Mouse (Mus musculus): ENCODE results near the gene Gde1. TPM values are rescaled to one million over a fixed set of nuclear protein-coding genes. Genes with fewer than 3 reads are reported as not detected.

Gde1 gene
- total RNA-seq (2014; rRNA removed) (298 and 300 TPM in 2 replicates), polyA plus RNA-seq (2015; fragmentation: Nextera tagmentation; extraction: Ambion mirVana) (272 and 286 TPM in 2 replicates)

DNA sequence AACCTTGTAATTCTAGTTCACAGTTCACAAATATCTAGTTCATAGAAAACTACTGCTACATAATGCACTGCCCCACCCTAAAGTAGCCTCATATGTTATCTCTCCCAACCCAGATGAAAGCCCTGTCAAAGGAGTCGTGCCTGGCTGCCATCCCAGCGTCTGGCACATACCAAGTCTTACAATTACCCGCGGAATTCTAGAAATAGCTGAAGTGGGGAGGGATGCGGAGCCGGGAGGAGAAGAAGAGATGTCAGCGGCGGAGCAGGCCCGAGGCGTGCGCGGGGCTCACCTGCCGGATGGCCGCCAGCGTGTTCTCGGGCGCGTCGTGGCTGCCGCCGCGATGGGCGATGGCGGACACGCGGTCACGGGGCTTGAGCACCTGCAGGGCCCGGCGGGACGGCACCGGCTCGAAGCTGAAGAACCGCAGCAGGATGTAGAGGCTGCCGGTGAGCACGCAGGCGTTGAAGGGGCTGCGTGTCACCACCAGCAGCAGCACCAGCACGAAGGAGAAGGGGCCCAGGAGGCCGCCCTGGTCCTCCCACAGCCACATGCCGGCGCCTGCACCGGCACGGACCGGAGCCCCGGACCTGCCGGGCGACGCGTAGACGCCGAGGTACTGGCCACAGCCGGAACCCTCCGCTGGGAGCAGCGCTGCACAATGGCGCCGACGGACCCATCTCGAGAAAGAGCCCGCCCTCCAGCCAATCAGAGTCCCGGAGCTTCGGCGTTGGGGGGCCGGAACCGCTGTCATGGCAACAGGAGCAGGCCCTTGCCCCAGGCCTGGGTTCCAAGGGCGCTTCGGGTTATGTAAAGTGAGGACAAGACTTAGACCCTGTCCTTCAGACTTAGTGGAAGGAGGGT is at the start of gene Gde1:
TSS of gene Gde1 (minus strand) at position 678 of the 861 bp plus-strand sequence.
- ATAC-seq (ENCODE audit: low FRiP score): peak; percentile 95
- H3K4me1 ChIP-seq (ENCODE audit: insufficient read depth, low read length): peaks cover 5% of the 10 kb centered on the region; the same call in 1 of the 2 replicates
- H3K27me3 ChIP-seq (ENCODE audit: insufficient read depth, low read length): no peaks in the 10 kb centered on the region
- peak; percentile 19 for TF ChIP-seq CTCF (IDR thresholded peaks at IDR 0.05)
- H3K4me2 ChIP-seq (ENCODE audit: low read depth, low read length, poor library complexity, severe bottlenecking): peak within 1 kb of the TSS; percentile 64
- no peaks in the 10 kb centered on the region for H3K9me3 ChIP-seq (ENCODE audit: low read length)
- peak within 1 kb of the TSS; percentile 83 for H3K9ac ChIP-seq (replicated peaks; ENCODE audit: low read length, poor library complexity, severe bottlenecking)
- WGBS: under 1% methylated on average over 63 of the region's 66 CpGs
- H3K36me3 ChIP-seq (ENCODE audit: insufficient read depth, low read length): no peaks in the 10 kb centered on the region
- DNase-seq (ENCODE audit: low spot score): peak; percentile 93
- peak within 1 kb of the TSS; percentile 91 for H3K27ac ChIP-seq (ENCODE audit: low read depth, low read length)
- peak within 1 kb of the TSS; percentile 64 for H3K4me3 ChIP-seq (ENCODE audit: low read depth, low read length)

DNA sequence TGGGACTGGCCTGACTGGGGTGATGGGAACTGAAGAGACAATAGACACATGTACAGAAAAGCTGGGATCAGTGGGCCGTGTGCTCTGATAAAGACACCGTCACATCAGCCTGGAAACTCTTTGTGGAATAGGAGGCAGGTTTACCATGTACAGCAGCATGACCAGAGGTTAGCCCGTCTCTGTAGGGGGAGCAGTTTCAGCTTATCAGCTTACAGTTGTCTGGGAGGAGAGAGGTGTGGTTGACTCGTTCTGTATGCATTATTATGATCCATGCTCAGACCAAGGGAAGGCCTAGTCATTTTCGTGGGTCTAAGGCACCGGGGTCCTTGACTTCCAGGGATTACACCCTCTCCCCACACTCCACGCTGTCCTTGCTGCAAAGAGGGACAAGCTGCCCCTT is 46.0 kb upstream of the Gde1 start:
- Histone ChIP-seq H3K27me3 (ENCODE audit: insufficient read depth, low read length) (no peaks in the 10 kb centered on the region), H3K36me3 (ENCODE audit: insufficient read depth, low read length) (peaks cover 69% of the 10 kb centered on the region), H3K4me3 (ENCODE audit: low read depth, low read length) (no peak overlapping the region), H3K27ac (ENCODE audit: low read depth, low read length) (no peak overlapping the region), H3K4me2 (ENCODE audit: low read depth, low read length, poor library complexity, severe bottlenecking) (no peak overlapping the region), H3K9ac (replicated peaks; ENCODE audit: low read length, poor library complexity, severe bottlenecking) (no peak overlapping the region), H3K4me1 (ENCODE audit: insufficient read depth, low read length) (no peaks in the 10 kb centered on the region), H3K9me3 (ENCODE audit: low read length) (no peaks in the 10 kb centered on the region)
- DNase-seq (ENCODE audit: low spot score): no peak
- no peak for TF ChIP-seq CTCF (IDR thresholded peaks at IDR 0.05)
- 91% methylated on average over 7 of the region's 7 CpGs for WGBS
- ATAC-seq (ENCODE audit: low FRiP score): no peak

DNA sequence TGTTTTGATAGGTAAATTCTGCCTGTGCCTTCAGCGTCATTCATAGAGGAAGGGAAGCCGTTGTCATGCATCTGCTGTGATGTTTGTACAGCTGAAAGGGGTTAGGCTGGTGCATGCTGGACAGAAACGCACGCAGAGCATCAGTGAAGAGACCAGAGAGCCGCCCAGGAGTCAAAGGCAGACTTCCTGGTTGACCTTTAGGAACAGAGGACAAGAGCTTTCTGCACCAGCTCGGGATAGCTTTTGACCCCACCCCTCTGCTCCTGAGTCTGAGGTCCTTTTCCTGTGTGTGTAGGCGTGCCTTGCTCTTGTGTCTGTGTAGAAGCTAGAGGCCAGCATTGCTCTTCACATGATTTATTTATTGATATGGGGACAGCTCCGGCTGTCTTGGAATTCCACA is 44.1 kb upstream of the Gde1 start:
- DNase-seq (ENCODE audit: low spot score): no peak
- H3K4me3 ChIP-seq (ENCODE audit: low read depth, low read length): no peak overlapping the region
- 85% methylated on average over 8 of the region's 8 CpGs for WGBS
- no peaks in the 10 kb centered on the region for H3K27me3 ChIP-seq (ENCODE audit: insufficient read depth, low read length)
- ATAC-seq (ENCODE audit: low FRiP score): no peak
- no peak overlapping the region for H3K9ac ChIP-seq (replicated peaks; ENCODE audit: low read length, poor library complexity, severe bottlenecking)
- peaks cover 71% of the 10 kb centered on the region for H3K36me3 ChIP-seq (ENCODE audit: insufficient read depth, low read length)
- no peak overlapping the region for H3K4me2 ChIP-seq (ENCODE audit: low read depth, low read length, poor library complexity, severe bottlenecking)
- no peak for TF ChIP-seq CTCF (IDR thresholded peaks at IDR 0.05)
- no peak overlapping the region for H3K27ac ChIP-seq (ENCODE audit: low read depth, low read length)
- H3K4me1 ChIP-seq (ENCODE audit: insufficient read depth, low read length): no peaks in the 10 kb centered on the region
- H3K9me3 ChIP-seq (ENCODE audit: low read length): no peaks in the 10 kb centered on the region

DNA sequence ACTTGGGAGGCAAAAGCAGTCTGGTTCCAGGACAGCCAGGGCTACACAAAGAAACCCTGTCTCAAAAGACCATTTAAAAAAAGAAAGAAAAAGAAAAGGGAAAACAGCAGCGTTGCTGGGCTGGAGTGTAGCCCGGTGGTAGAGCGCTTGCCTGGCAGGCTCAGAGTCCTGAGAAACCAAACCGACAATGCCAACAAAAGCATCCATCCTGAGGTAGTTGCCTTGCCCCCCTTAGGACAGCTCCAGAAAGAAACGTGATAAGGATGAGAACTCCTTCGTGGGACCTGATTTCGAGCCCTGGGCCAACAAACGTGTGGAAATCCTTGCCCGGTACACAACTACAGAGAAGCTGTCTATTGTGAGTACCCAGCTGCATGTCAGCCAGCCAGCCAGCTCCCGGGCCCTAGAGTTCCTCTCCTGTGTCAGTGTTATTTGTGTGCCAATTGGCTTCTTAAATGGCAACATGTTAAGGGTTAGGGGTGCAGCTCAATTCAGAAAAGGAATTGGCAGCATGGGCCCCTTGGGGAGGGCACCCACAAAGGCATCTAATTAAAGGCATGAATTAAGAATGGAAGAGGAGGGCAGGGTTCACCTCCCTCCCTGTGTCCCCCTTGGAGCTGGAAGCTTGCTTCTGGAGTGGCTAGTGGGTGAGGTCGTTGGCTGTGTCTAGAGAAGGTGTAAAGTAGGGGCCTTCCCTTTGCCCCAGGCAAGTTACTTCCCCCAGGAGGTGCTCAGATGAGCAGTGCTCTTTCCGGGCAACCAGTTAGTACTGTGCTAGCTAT is 42.5 kb upstream of the Gde1 start:
- ATAC-seq (ENCODE audit: low FRiP score): peak; percentile 74
- TF ChIP-seq CTCF (IDR thresholded peaks at IDR 0.05): no peak
- Histone ChIP-seq H3K9me3 (ENCODE audit: low read length) (no peaks in the 10 kb centered on the region), H3K9ac (replicated peaks; ENCODE audit: low read length, poor library complexity, severe bottlenecking) (no peak overlapping the region), H3K36me3 (ENCODE audit: insufficient read depth, low read length) (peaks cover 65% of the 10 kb centered on the region), H3K4me3 (ENCODE audit: low read depth, low read length) (no peak overlapping the region), H3K4me1 (ENCODE audit: insufficient read depth, low read length) (no peaks in the 10 kb centered on the region), H3K27me3 (ENCODE audit: insufficient read depth, low read length) (no peaks in the 10 kb centered on the region), H3K4me2 (ENCODE audit: low read depth, low read length, poor library complexity, severe bottlenecking) (no peak overlapping the region), H3K27ac (ENCODE audit: low read depth, low read length) (no peak overlapping the region)
- DNase-seq (ENCODE audit: low spot score): peak; percentile 75
- WGBS: 80% methylated on average over 12 of the region's 12 CpGs

DNA sequence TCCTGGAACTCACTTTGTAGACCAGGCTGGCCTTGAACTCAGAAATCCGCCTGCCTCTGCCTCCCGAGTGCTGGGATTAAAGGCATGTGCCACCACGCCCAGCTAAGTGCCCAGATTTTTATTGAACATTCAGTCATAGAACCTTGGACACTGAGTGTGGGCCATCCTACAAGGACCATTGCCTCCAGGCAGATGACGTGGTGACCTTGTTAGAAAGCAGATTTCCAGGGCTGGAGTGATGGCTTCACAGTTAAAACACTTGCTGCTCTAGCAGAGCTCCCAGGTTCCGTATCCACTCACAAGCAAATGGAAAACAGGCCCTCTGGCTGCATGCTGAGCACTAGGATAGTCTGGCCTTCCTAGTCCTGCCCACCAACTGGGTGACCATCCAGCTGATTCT is 39.2 kb upstream of the Gde1 start:
- Histone ChIP-seq H3K27me3 (ENCODE audit: insufficient read depth, low read length) (no peaks in the 10 kb centered on the region), H3K9me3 (ENCODE audit: low read length) (no peaks in the 10 kb centered on the region), H3K27ac (ENCODE audit: low read depth, low read length) (no peak overlapping the region), H3K36me3 (ENCODE audit: insufficient read depth, low read length) (peaks cover 40% of the 10 kb centered on the region), H3K4me2 (ENCODE audit: low read depth, low read length, poor library complexity, severe bottlenecking) (no peak overlapping the region), H3K9ac (replicated peaks; ENCODE audit: low read length, poor library complexity, severe bottlenecking) (no peak overlapping the region), H3K4me1 (ENCODE audit: insufficient read depth, low read length) (peaks cover 10% of the 10 kb centered on the region), H3K4me3 (ENCODE audit: low read depth, low read length) (no peak overlapping the region)
- 82% methylated on average over 5 of the region's 5 CpGs for WGBS
- TF ChIP-seq CTCF (IDR thresholded peaks at IDR 0.05): no peak
- DNase-seq (ENCODE audit: low spot score): no peak
- no peak for ATAC-seq (ENCODE audit: low FRiP score)

DNA sequence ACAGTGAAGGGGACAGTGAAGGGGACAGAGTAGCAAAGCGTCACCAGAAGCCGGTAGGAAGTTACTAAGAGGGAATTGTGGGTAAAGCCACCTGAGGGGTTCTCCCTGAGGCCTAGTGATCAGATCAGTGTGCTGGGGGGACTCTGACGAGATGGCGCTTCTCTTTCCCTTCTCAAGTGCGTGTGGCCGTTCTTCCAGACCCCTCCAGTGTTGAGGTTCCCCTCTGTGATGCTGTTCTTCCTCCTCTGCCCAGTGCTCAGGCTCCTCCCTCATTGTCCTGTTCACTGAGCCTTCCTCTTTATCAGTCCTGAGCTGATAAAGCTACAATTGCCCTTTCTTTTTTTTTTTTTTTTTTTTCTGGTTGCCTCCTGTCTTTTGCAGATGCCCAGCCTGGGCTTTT is 36.7 kb upstream of the Gde1 start:
- Histone ChIP-seq H3K9ac (replicated peaks; ENCODE audit: low read length, poor library complexity, severe bottlenecking) (no peak overlapping the region), H3K36me3 (ENCODE audit: insufficient read depth, low read length) (peaks cover 24% of the 10 kb centered on the region), H3K27ac (ENCODE audit: low read depth, low read length) (no peak overlapping the region), H3K4me3 (ENCODE audit: low read depth, low read length) (no peak overlapping the region), H3K27me3 (ENCODE audit: insufficient read depth, low read length) (no peaks in the 10 kb centered on the region), H3K9me3 (ENCODE audit: low read length) (no peaks in the 10 kb centered on the region), H3K4me1 (ENCODE audit: insufficient read depth, low read length) (peaks cover 10% of the 10 kb centered on the region), H3K4me2 (ENCODE audit: low read depth, low read length, poor library complexity, severe bottlenecking) (no peak overlapping the region)
- TF ChIP-seq CTCF (IDR thresholded peaks at IDR 0.05): no peak
- 85% methylated on average over 6 of the region's 6 CpGs for WGBS
- ATAC-seq (ENCODE audit: low FRiP score) (no peak), DNase-seq (ENCODE audit: low spot score) (no peak)
